Mouse (Mus musculus) kidney, postnatal 0 days (tissue): ENCODE data around the gene Arhgef3. TPM values are rescaled to one million over a fixed set of nuclear protein-coding genes. Genes with fewer than 3 reads are reported as not detected.

ENCODE experiments used
- ATAC-seq: fragments of 200-750 bp; cut with Nextera tagmentation; replicated peaks from 2 replicates; pipeline ENCODE4 v1.8.0; 2017; ENCODE audit warnings: low read depth, moderate number of reproducible peaks, moderate TSS enrichment, moderate library complexity; ENCODE audit not compliant: low FRiP score
- DNase-seq: peaks from one replicate; pipeline ENCODE4 v3.0.0-alpha.2; 2016; ENCODE audit warnings: low spot score
- H3K27ac ChIP-seq: fragments of 300-500 bp; sonication (generic); 2 replicates; pipeline ENCODE4 v1.5.1; 2014; ENCODE audit warnings: mild to moderate bottlenecking
- H3K27me3 ChIP-seq: fragments of 300-500 bp; sonication (generic); 2 replicates; pipeline ENCODE4 v1.6.1; 2014; ENCODE audit warnings: low read length, mixed read lengths; ENCODE audit not compliant: insufficient read depth
- H3K36me3 ChIP-seq: fragments of 300-500 bp; sonication (generic); 2 replicates; pipeline ENCODE4 v1.6.1; 2014; ENCODE audit warnings: low read length, mixed read lengths; ENCODE audit not compliant: insufficient read depth
- H3K4me1 ChIP-seq: fragments of 300-500 bp; sonication (generic); replicated peaks from 2 replicates; pipeline ENCODE4 v1.6.1; 2014; ENCODE audit warnings: antibody characterized with exemption, low read length, mixed read lengths; ENCODE audit not compliant: insufficient read depth
- H3K4me2 ChIP-seq: fragments of 300-500 bp; sonication (generic); 2 replicates; pipeline ENCODE4 v1.6.1; 2014; ENCODE audit warnings: mild to moderate bottlenecking, low read length, moderate library complexity, mixed read lengths
- H3K4me3 ChIP-seq: fragments of 300-500 bp; sonication (generic); replicated peaks from 2 replicates; pipeline ENCODE4 v1.5.1; 2014; ENCODE audit warnings: low read depth, low read length
- H3K9ac ChIP-seq: fragments of 300-500 bp; sonication (generic); 2 replicates; pipeline ENCODE4 v1.6.1; 2014; ENCODE audit warnings: low read depth, low read length
- H3K9me3 ChIP-seq: fragments of 300-500 bp; sonication (generic); replicated peaks from 2 replicates; pipeline ENCODE4 v1.6.1; 2016; ENCODE audit warnings: low read length, inconsistent platforms, mixed read lengths
- CTCF ChIP-seq: IDR thresholded peaks from 2 replicates; pipeline ENCODE4 v1.5.1; 2016; ENCODE audit warnings: antibody characterized with exemption, low read depth, mild to moderate bottlenecking, moderate library complexity
- WGBS: fragments of 180-500 bp; shearing (Covaris S2); extraction: QIAGEN DNeasy Blood & Tissue Kit; methylation state at CpG from one replicate; pipeline ENCODE4 v1.1.7; 2014; 5-methylcytosine and 5-hydroxymethylcytosine counted together
- polyA plus RNA-seq: library from polyadenylated mRNA; unstranded; fragments of >200 nt; fragmentation: Nextera tagmentation; extraction: Ambion mirVana; gene quantifications from 2 replicates; pipeline ENCODE4 v1.2.1, GENCODE M21; 2015

The Arhgef3 gene
- polyA plus RNA-seq, 1 experiment from 2014 or later = 20.0 TPM

DNA sequence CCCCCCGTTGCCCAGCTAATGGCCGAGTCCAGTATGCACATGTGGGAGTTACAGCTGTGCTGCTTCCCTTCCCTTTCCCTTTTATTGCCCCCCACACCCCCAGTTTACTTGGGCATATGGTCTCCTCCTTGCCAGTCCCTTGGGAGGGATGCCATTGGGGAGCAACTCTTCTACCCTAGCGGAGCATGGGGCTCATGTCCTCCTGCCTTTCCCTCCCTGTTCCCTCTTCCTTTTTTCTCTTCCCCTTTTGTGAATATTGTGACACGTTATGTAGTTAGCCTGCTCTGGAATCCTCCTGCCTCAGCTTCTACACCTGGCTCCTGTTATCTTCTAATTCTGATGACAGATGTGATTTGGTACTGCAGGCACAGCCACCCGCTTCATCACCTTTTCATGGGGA lies 28.0 kb downstream of the Arhgef3 start:
- peaks cover 9% of the 10 kb centered on the region; the same call in 1 of the 2 replicates for H3K4me1 ChIP-seq
- no peaks in the 10 kb centered on the region for H3K9me3 ChIP-seq
- no peaks in the 10 kb centered on the region for H3K27me3 ChIP-seq
- no peak overlapping the region for H3K4me3 ChIP-seq
- no peak for TF ChIP-seq CTCF
- H3K27ac ChIP-seq = no peak overlapping the region
- H3K9ac ChIP-seq = no peak overlapping the region
- H3K36me3 ChIP-seq = no peaks in the 10 kb centered on the region
- DNase-seq (no peak), ATAC-seq (no peak)
- WGBS = 73% methylated on average over 5 of the region's 5 CpGs
- H3K4me2 ChIP-seq = no peak overlapping the region

DNA sequence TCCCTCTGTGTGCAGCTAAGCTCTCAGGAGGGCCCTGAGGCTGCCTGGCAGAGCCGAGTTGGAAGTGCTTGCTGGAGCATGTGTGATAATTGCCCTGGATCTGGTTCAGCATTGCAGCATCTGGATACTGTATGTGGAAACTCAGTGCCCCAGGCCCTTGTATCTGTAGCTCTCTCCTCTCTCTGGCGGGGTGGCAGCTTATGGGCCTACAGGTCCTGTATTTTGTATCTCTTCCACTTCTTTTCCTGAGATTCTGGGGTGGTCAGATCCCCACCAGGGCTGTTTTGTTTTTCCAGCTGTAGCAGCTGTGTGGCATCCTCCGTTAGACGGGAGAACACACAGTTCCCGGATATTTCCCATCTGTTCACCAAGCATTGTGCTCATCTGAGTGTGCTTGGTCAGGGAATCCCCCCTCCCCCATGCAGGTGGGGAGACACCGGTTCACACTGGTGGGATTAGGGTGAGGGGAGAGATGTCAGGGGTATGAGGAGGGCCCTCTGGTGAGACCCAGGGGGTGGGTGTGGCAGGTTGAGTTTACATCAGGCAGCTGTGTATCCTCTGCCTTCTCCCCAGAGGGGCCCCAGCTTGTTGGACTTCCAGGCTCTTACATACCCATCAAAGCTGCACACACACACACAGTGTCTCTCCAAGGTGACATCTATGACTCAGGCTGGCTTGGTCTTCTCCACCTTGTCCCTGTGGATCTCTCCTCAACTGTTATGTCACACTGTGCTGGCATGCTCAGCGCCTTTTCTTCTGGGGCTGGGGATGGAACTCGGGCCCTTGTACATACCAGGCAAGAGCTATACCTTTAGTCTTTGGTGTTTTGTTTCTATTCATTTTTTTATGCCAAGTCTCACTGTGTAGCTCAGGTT lies 30.7 kb downstream of the Arhgef3 start:
- H3K4me3 ChIP-seq = no peak overlapping the region
- no peaks in the 10 kb centered on the region for H3K27me3 ChIP-seq
- H3K9me3 ChIP-seq = no peaks in the 10 kb centered on the region
- peak; percentile 57; the same call in 1 of the 2 replicates for ATAC-seq
- H3K4me2 ChIP-seq = no peak overlapping the region
- no peak overlapping the region for H3K9ac ChIP-seq
- TF ChIP-seq CTCF = no peak
- 35% methylated on average over 8 of the region's 8 CpGs for WGBS
- peaks cover 9% of the 10 kb centered on the region; the same call in 1 of the 2 replicates for H3K4me1 ChIP-seq
- peak overlapping the region; percentile 15; the same call in 1 of the 2 replicates for H3K27ac ChIP-seq
- DNase-seq = peak; percentile 61
- no peaks in the 10 kb centered on the region for H3K36me3 ChIP-seq

DNA sequence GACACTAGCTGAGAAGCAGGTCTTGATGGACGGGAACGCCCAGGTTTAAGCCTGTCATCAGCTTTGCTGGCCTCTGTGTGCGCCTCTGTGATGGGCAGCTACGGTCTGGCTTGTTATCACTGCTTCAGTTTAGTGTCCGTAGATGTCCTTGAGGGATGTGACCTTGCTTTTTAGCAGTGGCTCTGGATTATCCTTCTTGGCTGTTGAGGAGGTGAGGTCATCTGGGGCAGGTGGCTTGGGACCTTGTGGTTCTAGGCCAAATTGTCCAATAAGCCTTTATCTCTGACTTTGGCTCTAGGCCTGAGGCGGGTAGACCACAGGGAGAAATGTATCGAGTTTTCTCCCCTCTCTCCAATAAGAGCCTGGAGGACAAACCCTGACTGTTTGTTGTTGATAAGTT lies 33.0 kb downstream of the Arhgef3 start:
- Histone ChIP-seq H3K4me3 (no peak overlapping the region), H3K27ac (no peak overlapping the region), H3K4me2 (no peak overlapping the region), H3K27me3 (no peaks in the 10 kb centered on the region), H3K4me1 (peaks cover 9% of the 10 kb centered on the region; the same call in 1 of the 2 replicates), H3K9ac (no peak overlapping the region), H3K9me3 (no peaks in the 10 kb centered on the region), H3K36me3 (no peaks in the 10 kb centered on the region)
- TF ChIP-seq CTCF = no peak
- ATAC-seq = no peak
- no peak for DNase-seq
- 88% methylated on average over 7 of the region's 7 CpGs for WGBS

DNA sequence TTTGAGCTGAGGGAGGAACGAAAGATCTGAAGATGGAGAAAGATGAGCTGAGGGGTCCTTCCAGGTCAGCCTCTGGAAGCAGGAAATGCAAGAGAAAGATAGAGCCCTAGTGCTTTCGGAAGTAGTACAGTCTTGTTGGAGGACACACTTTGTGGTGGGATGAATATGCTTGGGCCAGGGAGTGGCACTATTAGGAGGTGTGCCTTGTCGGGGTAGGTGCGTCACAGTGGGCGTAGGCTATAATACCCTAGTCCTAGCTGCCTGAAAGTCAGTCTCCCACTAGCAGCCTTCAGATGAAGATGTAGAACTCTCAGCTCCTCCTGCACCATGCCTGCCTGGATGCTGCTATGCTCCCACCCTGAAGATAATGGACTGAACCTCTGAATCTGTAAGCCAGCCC lies 34.7 kb downstream of the Arhgef3 start:
- Histone ChIP-seq H3K9ac (no peak overlapping the region), H3K27me3 (no peaks in the 10 kb centered on the region), H3K4me1 (peaks cover 9% of the 10 kb centered on the region; the same call in 1 of the 2 replicates), H3K9me3 (no peaks in the 10 kb centered on the region), H3K4me2 (no peak overlapping the region), H3K27ac (no peak overlapping the region), H3K4me3 (no peak overlapping the region), H3K36me3 (no peaks in the 10 kb centered on the region)
- ATAC-seq = no peak
- no peak for DNase-seq
- 82% methylated on average over 5 of the region's 5 CpGs for WGBS
- TF ChIP-seq CTCF = no peak

GRCm38 (mm10) chr14:27150011-27150640 lies 35.4 kb downstream of the Arhgef3 start:
- H3K4me2 ChIP-seq = no peak overlapping the region
- 59% methylated on average over 6 of the region's 6 CpGs for WGBS
- no peak overlapping the region for H3K9ac ChIP-seq
- no peaks in the 10 kb centered on the region for H3K27me3 ChIP-seq
- DNase-seq (no peak), ATAC-seq (no peak)
- H3K36me3 ChIP-seq = no peaks in the 10 kb centered on the region
- no peak overlapping the region for H3K27ac ChIP-seq
- no peak overlapping the region for H3K4me3 ChIP-seq
- TF ChIP-seq CTCF = no peak
- H3K9me3 ChIP-seq = no peaks in the 10 kb centered on the region
- peaks cover 7% of the 10 kb centered on the region; the same call in 1 of the 2 replicates for H3K4me1 ChIP-seq

- no peak overlapping the region for H3K4me2 ChIP-seq
- no peaks in the 10 kb centered on the region for H3K4me1 ChIP-seq
- H3K9ac ChIP-seq = no peak overlapping the region
- H3K4me3 ChIP-seq = no peak overlapping the region
- no peak overlapping the region for H3K27ac ChIP-seq
- DNase-seq = peak; percentile 27
- H3K36me3 ChIP-seq = no peaks in the 10 kb centered on the region
- no peaks in the 10 kb centered on the region for H3K9me3 ChIP-seq
- no peak for TF ChIP-seq CTCF
- 23% methylated on average over 8 of the region's 8 CpGs for WGBS
- no peaks in the 10 kb centered on the region for H3K27me3 ChIP-seq
- peak; percentile 74 for ATAC-seq
These were observed 36.7 kb downstream of the Arhgef3 start for GRCm38 (mm10) chr14:27151432-27151831.
